Mouse (Mus musculus): ENCODE measurements around the gene Asdurf. TPM values are rescaled to one million over a fixed set of nuclear protein-coding genes. Genes with fewer than 3 reads are reported as not detected.

The Asdurf gene
- polyA plus RNA-seq, 1 experiment from 2014 or later: not detected

GRCm38 (mm10) chr1:53300506-53300905, 51.9 kb downstream of the Asdurf start:
- Histone ChIP-seq H3K4me1 (replicated peaks; ENCODE audit: control insufficient read depth, insufficient read depth, low read length) (no peaks in the 10 kb centered on the region), H3K27me3 (ENCODE audit: control insufficient read depth, insufficient read depth, low read length) (no peaks in the 10 kb centered on the region), H3K9ac (ENCODE audit: low read length) (no peak overlapping the region), H3K36me3 (ENCODE audit: control insufficient read depth, insufficient read depth, low read length) (no peaks in the 10 kb centered on the region; the same call in 1 of the 2 replicates), H3K4me3 (ENCODE audit: low read depth, low read length) (no peak overlapping the region), H3K9me3 (ENCODE audit: control insufficient read depth, low read length) (no peaks in the 10 kb centered on the region), H3K4me2 (ENCODE audit: low read depth, low read length, severe bottlenecking) (no peak overlapping the region), H3K27ac (ENCODE audit: low read depth, low read length) (no peak overlapping the region)
- no peak for ATAC-seq (replicated peaks; ENCODE audit: low FRiP score)
- WGBS: 87% methylated on average over 4 of the region's 4 CpGs
- DNase-seq (ENCODE audit: low spot score): no peak

Other genes starting within 250 kb of the Asdurf start
- not detected in 2 replicates for gene 1700019A02Rik, start 165.0 kb downstream of the Asdurf start, polyA plus RNA-seq (2014; fragmentation: Nextera tagmentation; extraction: Ambion mirVana)
- 26.8 and 30.0 TPM in 2 replicates for gene Pms1, start 55.6 kb downstream of the Asdurf start, polyA plus RNA-seq (2014; fragmentation: Nextera tagmentation; extraction: Ambion mirVana)
- gene Ormdl1, start 55.5 kb downstream of the Asdurf start, polyA plus RNA-seq (2014; fragmentation: Nextera tagmentation; extraction: Ambion mirVana): 91.2 and 96.9 TPM in 2 replicates
- gene Gm28778, start 55.5 kb downstream of the Asdurf start, polyA plus RNA-seq (2014; fragmentation: Nextera tagmentation; extraction: Ambion mirVana): 0.95 TPM in 1 of 2 replicates, not detected in the other
- gene Osgepl1, start 39.0 kb downstream of the Asdurf start, polyA plus RNA-seq (2014; fragmentation: Nextera tagmentation; extraction: Ambion mirVana): 30.1 and 35.5 TPM in 2 replicates
- gene Gm28551, start within 50 bp of the Asdurf start, polyA plus RNA-seq (2014; fragmentation: Nextera tagmentation; extraction: Ambion mirVana): 0.68 and 1.8 TPM in 2 replicates
- 107 and 109 TPM in 2 replicates for gene Asnsd1, start 133 bp upstream of the Asdurf start, polyA plus RNA-seq (2014; fragmentation: Nextera tagmentation; extraction: Ambion mirVana)

Measured in forebrain, embryonic 11.5 days (tissue).